Mouse (Mus musculus) liver, embryonic 12.5 days (tissue): ENCODE data around the gene Stoml1. TPM values are rescaled to one million over a fixed set of nuclear protein-coding genes. Genes with fewer than 3 reads are reported as not detected.

Source experiments
- ATAC-seq: fragments of 200-750 bp; cut with Nextera tagmentation; 2 replicates; pipeline ENCODE4 v1.8.0; 2017; ENCODE audit warnings: moderate number of reproducible peaks, mild to moderate bottlenecking, moderate library complexity
- H3K27ac ChIP-seq: fragments of 300-500 bp; sonication (generic); 2 replicates; pipeline ENCODE4 v1.5.1; 2016; ENCODE audit warnings: mild to moderate bottlenecking
- H3K27me3 ChIP-seq: fragments of 300-500 bp; sonication (generic); replicated peaks from 2 replicates; pipeline ENCODE4 v1.6.1; 2016; ENCODE audit warnings: mild to moderate bottlenecking, moderate library complexity
- H3K36me3 ChIP-seq: fragments of 300-500 bp; sonication (generic); 2 replicates; pipeline ENCODE4 v1.6.1; 2016; ENCODE audit warnings: mild to moderate bottlenecking, moderate library complexity
- H3K4me1 ChIP-seq: fragments of 300-500 bp; sonication (generic); 2 replicates; pipeline ENCODE4 v1.6.1; 2016
- H3K4me2 ChIP-seq: fragments of 300-500 bp; sonication (generic); 2 replicates; pipeline ENCODE4 v1.6.1; 2016; ENCODE audit warnings: mild to moderate bottlenecking, moderate library complexity
- H3K4me3 ChIP-seq: fragments of 300-500 bp; sonication (generic); 2 replicates; pipeline ENCODE4 v1.5.1; 2016; ENCODE audit warnings: mild to moderate bottlenecking, moderate library complexity
- H3K9ac ChIP-seq: fragments of 300-500 bp; sonication (generic); 2 replicates; pipeline ENCODE4 v1.6.1; 2016; ENCODE audit warnings: mild to moderate bottlenecking, moderate library complexity
- H3K9me3 ChIP-seq: fragments of 300-500 bp; sonication (generic); replicated peaks from 2 replicates; pipeline ENCODE4 v1.6.1; 2016; ENCODE audit warnings: mild to moderate bottlenecking, moderate library complexity
- WGBS: fragments of 180-500 bp; shearing (Covaris S2); methylation state at CpG from one replicate; pipeline ENCODE4 v1.1.7; 2016; ENCODE audit not compliant: insufficient replicate concordance; 5-methylcytosine and 5-hydroxymethylcytosine counted together
- polyA plus RNA-seq: library from polyadenylated mRNA; unstranded; fragments of >200 nt; fragmentation: Nextera tagmentation; extraction: Ambion mirVana; gene quantifications from 2 replicates; pipeline ENCODE4 v1.2.1, GENCODE M21; 2016

The Stoml1 gene
- polyA plus RNA-seq, 1 experiment from 2014 or later, result 6.5 TPM

DNA sequence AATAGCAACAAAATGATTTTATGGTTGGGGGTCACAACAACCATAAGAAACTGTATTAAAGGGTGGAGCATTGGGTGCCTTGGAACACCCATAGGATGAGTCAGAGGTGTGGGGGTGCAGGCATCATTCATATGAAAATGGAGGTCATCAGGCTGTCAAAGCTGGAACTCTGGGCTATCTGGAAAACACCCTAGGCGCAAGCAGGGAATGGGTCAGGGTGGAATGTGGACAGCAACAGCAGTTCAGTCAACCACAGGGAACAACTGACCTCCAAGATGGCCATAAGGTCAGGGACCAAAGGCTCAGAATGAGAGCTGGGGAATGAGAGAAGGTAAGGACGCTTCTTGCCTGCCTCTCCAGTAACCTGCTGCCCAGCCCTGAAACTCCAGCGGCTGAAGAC, 34.4 kb upstream of the Stoml1 start:
- Histone ChIP-seq H3K27me3 (no peaks in the 10 kb centered on the region), H3K9me3 (no peaks in the 10 kb centered on the region)
- no peak for ATAC-seq

GRCm38 (mm10) chr9:58220218-58220903, 32.6 kb upstream of the Stoml1 start:
- Histone ChIP-seq H3K36me3 (peaks cover 69% of the 10 kb centered on the region), H3K4me2 (no peak overlapping the region), H3K9ac (no peak overlapping the region), H3K27me3 (no peaks in the 10 kb centered on the region), H3K4me1 (peaks cover 13% of the 10 kb centered on the region), H3K27ac (no peak overlapping the region), H3K4me3 (no peak overlapping the region), H3K9me3 (no peaks in the 10 kb centered on the region)
- WGBS, result 74% methylated on average over 24 of the region's 24 CpGs
- ATAC-seq, result no peak

More for the DNA sequence above, 34.4 kb upstream of the Stoml1 start:
- WGBS, result 91% methylated on average over 3 of the region's 3 CpGs
- Histone ChIP-seq H3K36me3 (peaks cover 51% of the 10 kb centered on the region), H3K9ac (no peak overlapping the region), H3K4me3 (no peak overlapping the region), H3K27ac (no peak overlapping the region), H3K4me1 (peaks cover 30% of the 10 kb centered on the region), H3K4me2 (no peak overlapping the region)

GRCm38 (mm10) chr9:58224356-58224755, 28.6 kb upstream of the Stoml1 start:
- WGBS, result 77% methylated on average over 2 of the region's 2 CpGs
- Histone ChIP-seq H3K27ac (no peak overlapping the region), H3K4me2 (no peak overlapping the region), H3K9me3 (no peaks in the 10 kb centered on the region), H3K4me3 (no peak overlapping the region), H3K27me3 (no peaks in the 10 kb centered on the region), H3K9ac (no peak overlapping the region), H3K4me1 (peaks cover 22% of the 10 kb centered on the region), H3K36me3 (peaks cover 97% of the 10 kb centered on the region)
- no peak for ATAC-seq

DNA sequence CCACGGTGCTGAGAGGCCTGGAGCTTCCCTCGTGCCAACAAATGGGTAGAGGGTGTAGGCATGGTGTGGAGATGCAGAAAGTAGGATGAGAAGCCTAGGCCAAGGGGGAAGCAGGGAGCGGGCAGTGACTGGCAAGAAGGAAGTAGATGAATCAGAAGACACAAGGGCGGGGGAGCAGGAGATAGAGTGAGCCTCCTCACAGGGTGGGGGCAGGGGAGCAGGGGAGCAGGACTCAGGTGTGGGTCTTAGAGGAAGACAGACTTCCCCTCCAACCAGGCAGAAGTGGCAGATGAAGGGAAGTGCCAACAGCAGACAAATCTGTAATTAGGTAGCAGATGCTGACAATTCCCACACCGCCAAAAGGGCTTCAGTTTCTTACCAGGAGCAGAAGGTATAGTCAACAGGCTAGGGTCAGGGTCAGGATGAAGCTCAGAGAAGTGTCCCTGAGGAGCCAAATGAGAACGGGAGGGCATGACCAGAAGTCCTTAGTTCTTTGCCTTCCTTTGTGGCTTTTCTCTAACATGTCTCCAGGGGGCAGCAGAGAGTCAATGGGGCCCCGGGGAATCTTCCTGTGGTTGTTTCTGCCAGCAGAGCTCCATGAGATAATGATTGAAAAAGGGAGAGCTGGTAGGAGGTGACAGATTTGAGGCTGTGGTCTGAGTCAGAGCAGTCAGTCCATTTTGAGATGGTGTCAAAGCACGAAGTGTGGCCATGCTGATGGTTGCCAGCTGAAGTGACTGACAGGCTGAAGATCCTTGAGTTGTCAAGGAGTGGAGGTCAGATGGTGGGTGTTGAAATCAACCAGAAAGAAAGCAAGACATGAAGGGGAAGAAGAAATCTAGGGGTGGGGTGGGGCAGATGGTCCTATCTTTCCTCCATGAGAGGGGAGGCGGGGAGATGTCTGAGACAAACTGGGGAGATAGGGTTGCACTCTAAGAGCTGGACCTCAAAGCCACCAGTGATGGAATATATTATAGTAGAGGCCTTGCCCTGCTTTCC, 26.8 kb upstream of the Stoml1 start:
- Histone ChIP-seq H3K27ac (peak overlapping the region; percentile 37; the same call in 1 of the 2 replicates), H3K27me3 (no peaks in the 10 kb centered on the region), H3K4me1 (peaks cover 22% of the 10 kb centered on the region), H3K4me3 (no peak overlapping the region), H3K36me3 (peaks cover 98% of the 10 kb centered on the region), H3K4me2 (no peak overlapping the region), H3K9me3 (no peaks in the 10 kb centered on the region), H3K9ac (no peak overlapping the region)
- WGBS, result 47% methylated on average over 9 of the region's 9 CpGs
- ATAC-seq, result 0 out of 2 replicates have a peak, but pooled peaks have one; percentile 17

DNA sequence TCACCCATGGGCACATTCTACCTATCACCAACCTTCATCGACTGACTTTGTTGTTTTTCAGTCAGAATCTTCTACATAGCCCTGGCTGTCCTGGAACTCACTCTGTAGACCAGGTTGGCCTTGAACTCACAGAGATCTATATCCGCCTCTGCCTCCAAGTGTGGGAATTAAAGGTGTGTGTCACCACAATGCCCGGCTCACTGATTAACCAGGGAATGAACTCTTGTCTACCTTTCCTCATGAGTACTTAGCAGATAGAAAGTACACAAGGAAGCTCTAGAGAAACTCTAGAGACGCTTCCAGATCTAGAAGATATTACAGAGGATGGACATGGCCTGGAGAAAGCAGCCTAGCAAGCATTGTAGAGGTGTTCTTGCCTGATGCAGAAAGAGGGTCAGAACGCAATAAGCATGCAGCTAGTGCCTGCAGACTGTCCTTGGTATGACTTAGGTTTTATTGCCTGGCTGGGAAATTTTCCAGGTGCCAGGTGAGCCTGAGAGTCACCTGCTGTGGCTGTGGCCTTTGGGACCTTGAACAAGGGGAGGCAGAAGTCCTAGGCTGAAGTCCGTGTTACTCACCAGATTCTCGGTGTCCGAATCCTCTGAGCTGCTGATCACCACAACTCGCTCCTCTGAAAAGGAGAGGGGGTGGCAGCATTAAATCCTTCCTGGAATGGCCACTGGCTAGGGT, 24.0 kb upstream of the Stoml1 start:
- Histone ChIP-seq H3K4me2 (no peak overlapping the region), H3K36me3 (peaks cover 98% of the 10 kb centered on the region), H3K27ac (no peak overlapping the region), H3K4me1 (peaks cover 34% of the 10 kb centered on the region), H3K9me3 (no peaks in the 10 kb centered on the region), H3K27me3 (no peaks in the 10 kb centered on the region), H3K9ac (no peak overlapping the region), H3K4me3 (no peak overlapping the region)
- no peak for ATAC-seq
- WGBS, result 88% methylated on average over 9 of the region's 9 CpGs

- H3K36me3 ChIP-seq, result peaks cover 95% of the 10 kb centered on the region
- no peak for ATAC-seq
- no peaks in the 10 kb centered on the region for H3K27me3 ChIP-seq
- no peaks in the 10 kb centered on the region for H3K9me3 ChIP-seq
- no peak overlapping the region for H3K4me2 ChIP-seq
- peaks cover 19% of the 10 kb centered on the region for H3K4me1 ChIP-seq
- H3K4me3 ChIP-seq, result no peak overlapping the region
- 63% methylated on average over 6 of the region's 6 CpGs for WGBS
- no peak overlapping the region for H3K9ac ChIP-seq
- peak overlapping the region; percentile 31; the same call in 1 of the 2 replicates for H3K27ac ChIP-seq
Observed at GRCm38 (mm10) chr9:58231746-58232145, 21.2 kb upstream of the Stoml1 start.

GRCm38 (mm10) chr9:58232374-58232773, 20.6 kb upstream of the Stoml1 start:
- Histone ChIP-seq H3K4me2 (no peak overlapping the region), H3K36me3 (peaks cover 94% of the 10 kb centered on the region), H3K27ac (peak overlapping the region; percentile 34), H3K9me3 (no peaks in the 10 kb centered on the region), H3K4me3 (no peak overlapping the region), H3K9ac (no peak overlapping the region), H3K4me1 (peaks cover 15% of the 10 kb centered on the region), H3K27me3 (no peaks in the 10 kb centered on the region)
- ATAC-seq, result no peak
- 50% methylated on average over 5 of the region's 5 CpGs for WGBS

DNA sequence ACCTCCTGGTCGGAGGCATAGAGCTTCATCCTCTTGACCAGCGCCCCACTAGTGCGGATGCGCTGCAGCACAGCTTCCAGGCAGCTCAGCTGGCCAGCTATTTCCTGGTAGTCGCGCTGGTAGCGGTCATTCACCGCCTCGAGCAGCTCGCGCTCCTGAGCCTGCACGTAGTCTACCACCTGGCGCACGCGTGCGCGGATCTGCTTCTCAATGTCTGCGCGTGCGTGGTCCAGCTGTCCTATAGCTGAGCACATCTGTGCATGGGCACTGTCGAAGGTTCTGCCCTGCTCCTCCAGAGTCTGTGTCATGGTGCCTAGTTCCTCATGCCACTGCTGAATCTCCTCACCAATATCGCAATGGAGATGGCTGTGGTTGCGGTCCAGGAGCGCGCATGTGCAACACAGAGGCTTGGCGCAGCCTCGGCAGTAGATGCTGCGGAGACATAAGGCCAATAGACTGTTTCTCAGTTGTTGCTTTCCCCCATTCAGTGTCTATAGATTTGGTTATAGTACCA, 18.4 kb upstream of the Stoml1 start:
- WGBS, result 95% methylated on average over 28 of the region's 28 CpGs
- ATAC-seq, result no peak
- Histone ChIP-seq H3K9ac (no peak overlapping the region), H3K4me3 (no peak overlapping the region), H3K36me3 (peaks cover 86% of the 10 kb centered on the region), H3K27me3 (no peaks in the 10 kb centered on the region), H3K4me1 (peaks cover 21% of the 10 kb centered on the region; the same call in 1 of the 2 replicates), H3K9me3 (no peaks in the 10 kb centered on the region), H3K27ac (no peak overlapping the region), H3K4me2 (no peak overlapping the region)

- Histone ChIP-seq H3K36me3 (peaks cover 84% of the 10 kb centered on the region), H3K27ac (0 out of 2 replicates have a peak overlapping the region, but pooled peaks have one; percentile 48), H3K4me1 (peaks cover 67% of the 10 kb centered on the region), H3K4me3 (no peak overlapping the region), H3K27me3 (no peaks in the 10 kb centered on the region), H3K9me3 (no peaks in the 10 kb centered on the region), H3K4me2 (no peak overlapping the region; the same call in 1 of the 2 replicates), H3K9ac (no peak overlapping the region)
- no peak for ATAC-seq
- WGBS, result 65% methylated on average over 9 of the region's 9 CpGs
Observed at GRCm38 (mm10) chr9:58241780-58242485, 11.0 kb upstream of the Stoml1 start.

GRCm38 (mm10) chr9:58242696-58243095, 10.3 kb upstream of the Stoml1 start:
- ATAC-seq, result no peak
- H3K4me2 ChIP-seq, result peak overlapping the region; percentile 34
- H3K9ac ChIP-seq, result peak overlapping the region; percentile 27; the same call in 1 of the 2 replicates

DNA sequence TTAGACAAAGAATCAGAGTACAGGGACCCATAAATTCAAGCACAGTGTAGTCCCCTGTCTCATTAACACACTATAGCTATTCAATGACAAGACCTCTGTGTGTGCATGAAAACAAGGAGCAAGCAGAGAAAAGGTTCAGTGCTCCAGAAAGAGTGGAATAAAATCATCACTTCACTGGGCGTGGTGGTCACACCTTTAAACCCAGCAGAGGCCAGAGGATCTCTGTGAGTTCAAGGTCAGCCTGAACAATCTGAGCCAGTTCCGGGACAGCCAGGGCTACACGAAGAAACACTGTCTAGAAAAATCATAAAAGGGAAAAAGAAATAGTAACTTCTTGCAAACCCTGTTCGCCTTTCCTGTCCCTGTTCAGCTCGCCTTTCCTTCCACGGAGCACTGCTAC, 9.3 kb upstream of the Stoml1 start:
- Histone ChIP-seq H3K27ac (peak overlapping the region; percentile 55; the same call in 1 of the 2 replicates), H3K4me1 (peaks cover 73% of the 10 kb centered on the region), H3K9ac (no peak overlapping the region), H3K4me3 (no peak overlapping the region), H3K27me3 (no peaks in the 10 kb centered on the region), H3K9me3 (no peaks in the 10 kb centered on the region), H3K4me2 (peak overlapping the region; percentile 66; the same call in 1 of the 2 replicates), H3K36me3 (peaks cover 73% of the 10 kb centered on the region)
- 78% methylated on average over 6 of the region's 6 CpGs for WGBS
- no peak for ATAC-seq

More at GRCm38 (mm10) chr9:58242696-58243095, 10.3 kb upstream of the Stoml1 start:
- 63% methylated on average over 5 of the region's 5 CpGs for WGBS
- peak overlapping the region; percentile 48; the same call in 1 of the 2 replicates for H3K27ac ChIP-seq
- peaks cover 70% of the 10 kb centered on the region for H3K4me1 ChIP-seq
- H3K9me3 ChIP-seq, result no peaks in the 10 kb centered on the region
- peaks cover 78% of the 10 kb centered on the region for H3K36me3 ChIP-seq
- H3K27me3 ChIP-seq, result no peaks in the 10 kb centered on the region
- no peak overlapping the region for H3K4me3 ChIP-seq
